Mouse (Mus musculus): ENCODE measurements at regions not wholly inside any gene's neighbourhood (a gene's known extent, or its start where the extent isn't known, plus 50 kb on each side); places are given as distances from the start of the nearest gene placed in this dataset.

GRCm38 (mm10) chr2:57868046-57868445 is 129.6 kb upstream of the Galnt5 start:
- Histone ChIP-seq H3K36me3 (ENCODE audit: control insufficient read depth, insufficient read depth, low read length) (no peaks in the 10 kb centered on the region), H3K4me2 (replicated peaks; ENCODE audit: low read depth, low read length) (no peak overlapping the region), H3K9me3 (ENCODE audit: control insufficient read depth, low read depth, low read length) (no peaks in the 10 kb centered on the region), H3K9ac (replicated peaks; ENCODE audit: low read depth, low read length) (no peak overlapping the region), H3K27ac (ENCODE audit: low read length) (no peak overlapping the region), H3K4me1 (ENCODE audit: control insufficient read depth, insufficient read depth, low read length) (no peaks in the 10 kb centered on the region), H3K27me3 (ENCODE audit: control insufficient read depth, insufficient read depth, low read length) (no peaks in the 10 kb centered on the region), H3K4me3 (ENCODE audit: low read depth, low read length) (no peak overlapping the region)
- no peak for ATAC-seq (ENCODE audit: insufficient number of reproducible peaks, insufficient read depth, low FRiP score, low read depth)
- WGBS, result 82% methylated on average over 2 of the region's 2 CpGs

GRCm38 (mm10) chr2:57900168-57900567 is 97.5 kb upstream of the Galnt5 start:
- Histone ChIP-seq H3K9me3 (ENCODE audit: control insufficient read depth, low read depth, low read length) (no peaks in the 10 kb centered on the region), H3K4me2 (replicated peaks; ENCODE audit: low read depth, low read length) (0 out of 2 replicates have a peak overlapping the region, but pooled peaks have one; percentile 4), H3K27ac (ENCODE audit: low read length) (peak overlapping the region; percentile 10; the same call in 1 of the 2 replicates), H3K4me3 (ENCODE audit: low read depth, low read length) (no peak overlapping the region), H3K9ac (replicated peaks; ENCODE audit: low read depth, low read length) (no peak overlapping the region), H3K4me1 (ENCODE audit: control insufficient read depth, insufficient read depth, low read length) (no peaks in the 10 kb centered on the region; the same call in 1 of the 2 replicates), H3K27me3 (ENCODE audit: control insufficient read depth, insufficient read depth, low read length) (no peaks in the 10 kb centered on the region), H3K36me3 (ENCODE audit: control insufficient read depth, insufficient read depth, low read length) (no peaks in the 10 kb centered on the region)
- ATAC-seq (ENCODE audit: insufficient number of reproducible peaks, insufficient read depth, low FRiP score, low read depth), result no peak
- 65% methylated on average over 7 of the region's 7 CpGs for WGBS

GRCm38 (mm10) chr2:57900580-57901247 is 97.0 kb upstream of the Galnt5 start:
- Histone ChIP-seq H3K27me3 (ENCODE audit: control insufficient read depth, insufficient read depth, low read length) (no peaks in the 10 kb centered on the region), H3K36me3 (ENCODE audit: control insufficient read depth, insufficient read depth, low read length) (no peaks in the 10 kb centered on the region), H3K27ac (ENCODE audit: low read length) (peak overlapping the region; percentile 16; the same call in 1 of the 2 replicates), H3K9ac (replicated peaks; ENCODE audit: low read depth, low read length) (no peak overlapping the region), H3K4me3 (ENCODE audit: low read depth, low read length) (no peak overlapping the region), H3K9me3 (ENCODE audit: control insufficient read depth, low read depth, low read length) (no peaks in the 10 kb centered on the region), H3K4me1 (ENCODE audit: control insufficient read depth, insufficient read depth, low read length) (no peaks in the 10 kb centered on the region; the same call in 1 of the 2 replicates), H3K4me2 (replicated peaks; ENCODE audit: low read depth, low read length) (0 out of 2 replicates have a peak overlapping the region, but pooled peaks have one; percentile 4)
- ATAC-seq (ENCODE audit: insufficient number of reproducible peaks, insufficient read depth, low FRiP score, low read depth), result peak; percentile 65; the same call in 1 of the 2 replicates
- WGBS, result 30% methylated on average over 9 of the region's 9 CpGs

GRCm38 (mm10) chr2:57905184-57905583 is 92.5 kb upstream of the Galnt5 start:
- WGBS, result 88% methylated on average over 2 of the region's 2 CpGs
- H3K4me2 ChIP-seq (replicated peaks; ENCODE audit: low read depth, low read length), result no peak overlapping the region
- no peaks in the 10 kb centered on the region; the same call in 1 of the 2 replicates for H3K4me1 ChIP-seq (ENCODE audit: control insufficient read depth, insufficient read depth, low read length)
- no peak for ATAC-seq (ENCODE audit: insufficient number of reproducible peaks, insufficient read depth, low FRiP score, low read depth)
- no peak overlapping the region for H3K9ac ChIP-seq (replicated peaks; ENCODE audit: low read depth, low read length)
- no peaks in the 10 kb centered on the region for H3K27me3 ChIP-seq (ENCODE audit: control insufficient read depth, insufficient read depth, low read length)
- no peak overlapping the region for H3K4me3 ChIP-seq (ENCODE audit: low read depth, low read length)
- no peaks in the 10 kb centered on the region for H3K36me3 ChIP-seq (ENCODE audit: control insufficient read depth, insufficient read depth, low read length)
- no peaks in the 10 kb centered on the region for H3K9me3 ChIP-seq (ENCODE audit: control insufficient read depth, low read depth, low read length)
- no peak overlapping the region for H3K27ac ChIP-seq (ENCODE audit: low read length)

- H3K4me1 ChIP-seq (ENCODE audit: control insufficient read depth, insufficient read depth, low read length), result no peaks in the 10 kb centered on the region
- H3K4me3 ChIP-seq (ENCODE audit: low read depth, low read length), result no peak overlapping the region
- no peak overlapping the region for H3K4me2 ChIP-seq (replicated peaks; ENCODE audit: low read depth, low read length)
- H3K27me3 ChIP-seq (ENCODE audit: control insufficient read depth, insufficient read depth, low read length), result no peaks in the 10 kb centered on the region
- 86% methylated on average over 5 of the region's 5 CpGs for WGBS
- no peaks in the 10 kb centered on the region for H3K36me3 ChIP-seq (ENCODE audit: control insufficient read depth, insufficient read depth, low read length)
- H3K27ac ChIP-seq (ENCODE audit: low read length), result no peak overlapping the region
- ATAC-seq (ENCODE audit: insufficient number of reproducible peaks, insufficient read depth, low FRiP score, low read depth), result no peak
- no peak overlapping the region for H3K9ac ChIP-seq (replicated peaks; ENCODE audit: low read depth, low read length)
- no peaks in the 10 kb centered on the region for H3K9me3 ChIP-seq (ENCODE audit: control insufficient read depth, low read depth, low read length)
These were observed 90.7 kb upstream of the Galnt5 start for GRCm38 (mm10) chr2:57906939-57907338.

- no peak for ATAC-seq (ENCODE audit: insufficient number of reproducible peaks, insufficient read depth, low FRiP score, low read depth)
- Histone ChIP-seq H3K27me3 (ENCODE audit: control insufficient read depth, insufficient read depth, low read length) (no peaks in the 10 kb centered on the region), H3K9ac (replicated peaks; ENCODE audit: low read depth, low read length) (no peak overlapping the region), H3K4me1 (ENCODE audit: control insufficient read depth, insufficient read depth, low read length) (no peaks in the 10 kb centered on the region), H3K9me3 (ENCODE audit: control insufficient read depth, low read depth, low read length) (no peaks in the 10 kb centered on the region), H3K36me3 (ENCODE audit: control insufficient read depth, insufficient read depth, low read length) (no peaks in the 10 kb centered on the region), H3K4me3 (ENCODE audit: low read depth, low read length) (no peak overlapping the region), H3K27ac (ENCODE audit: low read length) (no peak overlapping the region), H3K4me2 (replicated peaks; ENCODE audit: low read depth, low read length) (no peak overlapping the region)
- 86% methylated on average over 4 of the region's 4 CpGs for WGBS
These were observed 88.0 kb upstream of the Galnt5 start for GRCm38 (mm10) chr2:57909706-57910105.

- Histone ChIP-seq H3K27ac (ENCODE audit: low read length) (no peak overlapping the region), H3K4me3 (ENCODE audit: low read depth, low read length) (no peak overlapping the region), H3K9ac (replicated peaks; ENCODE audit: low read depth, low read length) (no peak overlapping the region), H3K36me3 (ENCODE audit: control insufficient read depth, insufficient read depth, low read length) (no peaks in the 10 kb centered on the region), H3K9me3 (ENCODE audit: control insufficient read depth, low read depth, low read length) (no peaks in the 10 kb centered on the region), H3K4me1 (ENCODE audit: control insufficient read depth, insufficient read depth, low read length) (no peaks in the 10 kb centered on the region), H3K4me2 (replicated peaks; ENCODE audit: low read depth, low read length) (no peak overlapping the region), H3K27me3 (ENCODE audit: control insufficient read depth, insufficient read depth, low read length) (no peaks in the 10 kb centered on the region)
- ATAC-seq (ENCODE audit: insufficient number of reproducible peaks, insufficient read depth, low FRiP score, low read depth), result no peak
- 80% methylated on average over 15 of the region's 15 CpGs for whole genome bisulfite sequencing
These were observed 81.2 kb upstream of the Galnt5 start for GRCm38 (mm10) chr2:57916375-57917023.

GRCm38 (mm10) chr2:57917721-57918120 is 80.0 kb upstream of the Galnt5 start:
- ATAC-seq (ENCODE audit: insufficient number of reproducible peaks, insufficient read depth, low FRiP score, low read depth), result no peak
- Histone ChIP-seq H3K9ac (replicated peaks; ENCODE audit: low read depth, low read length) (no peak overlapping the region), H3K27ac (ENCODE audit: low read length) (no peak overlapping the region), H3K36me3 (ENCODE audit: control insufficient read depth, insufficient read depth, low read length) (no peaks in the 10 kb centered on the region), H3K4me1 (ENCODE audit: control insufficient read depth, insufficient read depth, low read length) (no peaks in the 10 kb centered on the region), H3K4me3 (ENCODE audit: low read depth, low read length) (no peak overlapping the region), H3K4me2 (replicated peaks; ENCODE audit: low read depth, low read length) (no peak overlapping the region), H3K9me3 (ENCODE audit: control insufficient read depth, low read depth, low read length) (no peaks in the 10 kb centered on the region), H3K27me3 (ENCODE audit: control insufficient read depth, insufficient read depth, low read length) (no peaks in the 10 kb centered on the region)
- 90% methylated on average over 6 of the region's 6 CpGs for WGBS

Data from stomach, embryonic 14.5 days (tissue).